Mouse (Mus musculus) ovary, postnatal 14 days (tissue): ENCODE measurements around the gene Cer1.

Source experiments
- DNase-seq: peaks from one replicate; pipeline ENCODE4 v3.0.0; 2022; ENCODE audit warnings: low spot score

The Cer1 gene

GRCm38 (mm10) chr4:82884636-82885534 lies at the start of gene Cer1:
Gene Cer1 (minus strand): TSS chr4:82885148.
- DNase-seq = no peak

- DNase-seq = no peak
These were observed 49.4 kb upstream of the Cer1 start for GRCm38 (mm10) chr4:82934308-82934707.

- DNase-seq = peak; percentile 64
These were observed 48.8 kb upstream of the Cer1 start for GRCm38 (mm10) chr4:82933698-82934210.

DNA sequence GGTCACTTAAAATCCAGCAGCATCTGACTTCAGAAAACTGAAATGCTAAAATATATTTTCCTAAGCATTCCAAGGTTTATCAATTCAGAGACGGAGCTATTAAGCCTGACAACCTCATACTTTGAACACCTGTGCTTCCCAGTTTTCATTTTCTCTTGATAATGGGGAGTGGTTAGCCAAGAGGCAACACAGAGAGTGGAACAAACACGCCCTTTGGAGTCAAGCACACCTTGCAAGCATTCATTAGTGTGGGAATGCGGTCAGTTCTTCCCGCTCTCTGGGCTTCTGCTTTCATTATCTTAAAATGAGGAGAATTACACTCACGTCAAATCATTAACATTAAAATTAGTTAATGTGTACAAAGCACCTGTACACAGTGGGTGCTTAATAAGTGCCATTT lies 45.1 kb upstream of the Cer1 start:
- no peak for DNase-seq

GRCm38 (mm10) chr4:82921962-82922361 lies 37.0 kb upstream of the Cer1 start:
- DNase-seq = no peak

DNA sequence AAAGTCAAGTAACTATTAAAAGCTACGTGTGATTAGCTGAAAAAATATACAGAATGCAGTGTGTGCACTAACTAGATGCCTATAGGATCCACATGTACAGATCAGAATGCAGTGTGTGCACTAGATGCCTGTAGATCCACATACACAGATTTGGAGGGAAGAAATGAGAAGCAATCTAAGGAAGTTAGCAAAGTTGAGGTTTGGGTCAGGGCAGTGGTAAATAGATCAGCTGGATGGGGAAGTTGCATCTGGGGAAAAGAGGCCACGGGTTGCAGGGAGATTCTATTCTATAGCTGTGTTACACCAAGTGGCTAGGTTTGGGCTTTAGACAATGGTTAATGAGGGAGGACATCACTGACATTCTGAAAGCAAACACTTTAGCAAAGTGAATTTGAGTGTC lies 33.7 kb upstream of the Cer1 start:
- DNase-seq = no peak

- DNase-seq = no peak
These were observed 31.7 kb upstream of the Cer1 start for GRCm38 (mm10) chr4:82916678-82917050.

DNA sequence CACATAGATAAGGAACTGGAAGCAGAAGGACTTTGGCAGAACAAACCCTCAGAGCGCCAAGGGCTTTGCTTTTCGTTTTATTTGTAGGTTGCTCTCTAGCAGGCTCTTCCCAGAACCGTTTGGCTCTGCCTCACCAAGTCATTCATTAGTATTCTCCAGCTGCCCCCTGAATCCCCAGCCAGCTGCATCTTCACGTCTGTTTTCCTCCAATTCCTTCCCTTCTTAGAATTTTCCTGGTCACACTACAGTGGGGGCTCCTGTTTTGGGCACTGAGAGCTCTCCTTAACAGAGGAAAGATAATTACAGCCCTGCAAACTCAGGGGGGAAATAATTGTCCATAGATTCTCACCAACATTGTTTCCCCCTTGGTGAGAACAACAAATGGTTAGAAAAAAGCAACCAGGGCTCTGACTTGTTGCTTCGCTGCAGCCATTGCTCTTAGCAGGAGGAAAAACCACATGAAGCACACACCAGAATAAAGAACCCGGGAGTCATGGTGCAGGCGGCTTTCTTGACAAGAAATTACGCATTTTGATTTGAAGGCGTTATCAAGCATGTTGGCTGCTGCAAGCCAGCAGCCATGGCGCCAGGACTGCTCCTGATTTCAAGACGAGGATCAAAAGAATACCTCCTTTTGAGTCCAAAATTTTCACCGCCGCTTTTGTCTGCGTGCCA lies 31.2 kb upstream of the Cer1 start:
- DNase-seq = no peak

GRCm38 (mm10) chr4:82915576-82915975 lies 30.6 kb upstream of the Cer1 start:
- DNase-seq = no peak

GRCm38 (mm10) chr4:82914601-82915143 lies 29.7 kb upstream of the Cer1 start:
- no peak for DNase-seq

DNA sequence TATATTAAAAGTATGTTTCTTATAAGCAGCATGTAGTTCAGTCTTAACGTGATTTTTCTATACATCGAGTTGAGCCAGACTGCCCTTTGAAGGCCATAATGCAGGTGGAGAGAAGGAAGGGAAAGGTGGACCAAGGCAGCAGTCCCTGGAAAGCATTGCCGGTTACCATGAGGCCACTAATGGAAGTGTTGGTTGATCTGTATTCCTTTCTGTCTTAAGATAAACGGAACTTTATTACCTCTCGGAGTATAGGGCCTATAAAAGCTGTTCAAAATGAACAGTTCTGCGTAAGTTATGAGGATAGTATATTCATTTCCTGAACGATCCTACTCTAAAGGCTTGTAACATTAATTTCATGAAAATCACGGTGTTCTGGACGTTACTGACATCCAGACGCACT lies 10.3 kb upstream of the Cer1 start:
- no peak for DNase-seq

DNA sequence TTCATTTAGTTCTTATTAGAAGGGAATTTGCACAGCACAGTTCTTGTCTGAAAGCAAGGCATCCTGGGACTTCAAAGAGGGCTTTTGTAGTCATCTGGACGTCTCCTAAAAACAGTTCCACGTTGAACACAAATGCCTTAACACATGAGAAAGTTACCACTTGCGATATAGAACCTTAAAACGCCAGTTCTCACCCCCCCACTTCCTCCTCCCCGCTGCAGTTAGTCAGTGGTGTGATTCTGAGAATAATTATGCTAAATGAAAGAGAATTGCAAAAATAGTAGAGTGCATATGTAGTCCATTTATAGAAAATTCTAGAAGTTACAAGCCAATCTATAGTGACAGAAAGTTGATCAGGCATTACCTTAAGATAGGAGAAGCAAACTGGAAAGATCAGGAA lies 7.3 kb upstream of the Cer1 start:
- DNase-seq = no peak

GRCm38 (mm10) chr4:82891566-82891965 lies 6.6 kb upstream of the Cer1 start:
- no peak for DNase-seq

DNA sequence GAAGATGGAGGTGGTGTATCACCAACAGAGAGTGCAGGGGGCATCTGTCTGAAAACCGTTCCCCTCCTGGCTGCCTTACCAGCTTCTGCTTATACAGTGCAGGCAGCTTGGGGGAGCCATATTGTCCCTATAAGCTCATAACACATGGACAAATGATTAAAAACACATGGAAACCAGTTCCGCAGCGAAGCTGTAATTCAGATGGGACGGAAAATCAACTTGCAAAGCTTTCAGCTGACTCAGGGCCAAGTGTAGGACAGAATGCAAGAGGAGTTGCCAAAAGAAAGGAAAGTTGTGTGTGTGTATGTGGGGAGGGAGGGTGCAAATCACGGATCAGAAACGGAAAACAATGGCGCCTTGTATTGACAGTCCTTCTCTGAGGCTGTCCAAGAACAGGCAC lies 6.1 kb upstream of the Cer1 start:
- no peak for DNase-seq

DNA sequence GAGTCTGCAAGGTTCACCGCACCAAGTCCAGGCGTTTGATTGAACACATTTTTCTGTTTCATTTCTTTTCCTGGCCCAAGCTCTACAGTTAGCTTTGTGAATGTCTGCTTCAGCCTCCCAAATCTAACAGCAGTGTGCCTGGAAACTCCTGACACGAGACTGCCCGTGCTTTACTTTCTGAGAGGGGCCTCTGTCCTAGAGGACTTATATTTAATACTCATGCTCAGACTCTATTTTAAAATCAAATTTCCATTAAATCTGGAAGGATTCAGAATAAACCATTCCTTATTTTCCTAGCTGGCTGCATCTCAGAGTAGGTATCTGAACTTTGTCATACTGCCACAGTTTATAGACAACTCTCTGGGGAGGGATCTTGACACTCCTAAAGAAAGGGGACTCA lies 5.6 kb upstream of the Cer1 start:
- DNase-seq = no peak

- no peak for DNase-seq
These were observed 1.2 kb upstream of the Cer1 start for GRCm38 (mm10) chr4:82886148-82886547.

DNA sequence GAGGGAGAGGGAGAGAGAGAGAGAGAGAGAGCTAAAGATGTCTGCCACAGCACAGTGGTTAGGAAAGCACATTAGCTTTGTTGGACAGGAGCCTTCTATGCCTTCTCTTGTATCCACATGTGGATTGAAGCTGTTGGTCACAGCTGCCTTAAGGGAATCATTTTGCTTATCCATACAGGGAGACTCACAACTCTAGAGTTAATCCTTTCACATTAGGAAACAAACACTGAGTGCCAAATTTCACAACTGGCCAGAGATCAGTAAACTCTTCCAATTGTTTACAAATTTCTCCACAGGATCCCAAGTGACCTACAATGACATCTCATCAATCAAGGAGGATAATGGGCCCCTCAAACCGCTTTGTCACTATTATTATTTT lies 576 bp upstream of the Cer1 start:
- DNase-seq = no peak

- no peak for DNase-seq
These were observed 2.4 kb downstream of the Cer1 start for GRCm38 (mm10) chr4:82882500-82882899.

- DNase-seq = no peak
These were observed 3.6 kb downstream of the Cer1 start for GRCm38 (mm10) chr4:82881366-82881765.

DNA sequence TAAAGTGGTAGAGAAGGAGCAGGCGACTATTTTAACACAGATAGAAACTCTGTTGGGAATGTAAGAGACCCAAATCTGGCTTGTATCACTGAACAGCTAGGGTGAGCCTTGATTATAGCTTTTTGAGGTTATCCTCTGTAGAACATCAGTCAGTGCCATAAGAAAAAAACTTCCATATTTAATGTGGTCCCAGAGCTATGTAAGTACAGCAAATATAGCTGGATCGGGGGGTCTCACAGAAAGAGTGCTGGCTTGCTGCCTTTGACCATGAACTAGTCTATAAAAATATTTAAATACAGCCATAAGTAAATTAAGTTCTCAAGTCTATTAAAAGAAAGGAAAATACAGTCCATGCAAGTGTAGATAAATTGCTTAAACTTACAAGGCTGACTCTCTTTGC lies 4.7 kb downstream of the Cer1 start:
- no peak for DNase-seq

DNA sequence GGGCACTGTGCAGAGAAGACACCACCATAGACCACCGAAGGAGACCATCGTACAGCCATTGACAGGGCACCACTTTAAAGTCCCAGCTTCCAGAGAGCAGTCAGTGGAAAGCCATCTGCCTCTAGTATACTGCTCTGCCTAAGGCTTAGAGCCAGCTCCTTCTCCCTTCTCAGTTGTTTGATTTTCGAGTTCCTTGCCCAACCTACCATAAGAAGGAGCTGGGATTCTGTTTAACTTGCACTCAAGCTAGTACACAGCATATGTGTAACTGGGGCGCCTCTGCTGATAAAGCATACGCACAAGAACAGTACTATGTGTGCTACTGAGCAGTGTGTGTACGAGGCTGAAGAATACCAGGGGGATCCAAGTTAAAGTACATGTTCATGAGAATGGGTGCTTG lies 5.8 kb downstream of the Cer1 start:
- DNase-seq = no peak

DNA sequence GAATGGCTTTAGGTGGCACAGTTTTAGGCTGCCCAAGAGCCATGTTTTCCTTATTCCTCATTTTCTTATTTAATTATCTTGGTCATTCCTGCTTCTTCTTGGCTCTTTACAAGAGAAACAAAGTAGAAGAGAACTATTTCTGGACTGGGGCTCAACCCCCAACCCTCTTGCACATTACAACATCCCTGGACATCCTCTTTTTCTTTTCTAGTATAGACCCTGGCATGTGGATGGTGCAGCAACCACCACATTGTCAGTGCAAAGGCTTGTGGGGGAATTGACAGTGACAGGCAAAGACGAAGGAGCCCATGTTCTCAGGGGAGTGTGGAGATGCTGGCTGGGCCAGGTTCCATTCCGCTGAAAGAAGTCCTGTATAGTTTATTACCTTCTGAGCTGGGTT lies 8.3 kb downstream of the Cer1 start:
- DNase-seq = no peak

DNA sequence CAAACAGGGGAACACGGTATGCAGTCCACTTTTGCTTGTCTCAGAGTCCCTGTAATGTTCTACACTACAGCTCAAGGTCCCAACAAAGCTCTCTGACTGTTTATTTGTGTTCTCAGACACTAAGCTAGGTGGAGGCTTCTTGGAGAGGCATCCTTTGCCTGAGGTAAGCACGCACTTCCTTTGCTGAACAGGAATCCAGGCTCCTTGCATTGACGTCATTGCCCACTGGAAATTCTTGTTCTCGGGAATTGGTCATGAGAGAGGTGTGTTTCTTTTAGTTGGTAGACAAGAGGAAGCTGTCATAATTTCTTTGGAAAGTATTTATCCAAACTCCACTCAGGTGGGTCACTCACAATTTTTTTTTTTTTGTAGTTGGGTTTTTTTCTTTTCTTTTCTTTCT lies 9.4 kb downstream of the Cer1 start:
- DNase-seq = no peak
